ENCODE assay signal across 9 mouse cellular contexts in the genomic region with DNA sequence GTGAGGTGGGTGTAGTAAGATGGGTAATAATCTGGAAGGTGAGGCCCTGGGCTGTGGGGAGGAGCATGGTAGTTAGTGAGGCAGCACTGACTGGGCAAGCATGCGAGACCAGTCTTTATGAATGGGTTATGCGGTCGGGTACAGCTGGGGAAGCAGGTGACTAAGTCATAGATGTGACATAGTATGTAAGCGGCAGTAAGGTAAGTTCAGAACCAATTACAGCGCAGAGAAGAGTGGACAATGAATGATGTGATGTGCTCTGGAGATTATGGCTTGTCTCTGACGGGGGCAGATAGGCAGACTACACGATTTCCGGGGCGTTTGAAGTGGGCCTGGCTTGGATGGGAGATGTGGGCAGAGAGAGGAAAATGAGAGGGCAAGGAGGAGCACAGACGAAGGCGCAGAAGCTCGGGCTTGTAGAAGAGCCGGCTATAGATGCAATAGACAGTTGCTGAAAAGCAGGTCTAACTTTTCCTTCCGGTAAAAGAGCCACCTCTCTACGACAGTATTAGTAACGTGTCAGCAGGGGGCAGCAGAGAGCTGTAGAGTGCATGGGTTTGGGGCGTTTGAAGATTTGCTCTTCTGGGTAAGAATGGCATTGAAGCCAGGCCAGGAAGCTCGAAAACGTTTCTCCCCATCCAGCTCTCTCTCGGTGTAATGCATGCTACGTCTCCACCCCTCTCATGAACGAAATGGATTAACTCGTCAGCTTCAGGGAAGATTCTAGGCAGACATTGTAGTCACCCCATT.
DNase-seq lines count a peak whose midpoint lies in the region; ATAC-seq and TF ChIP-seq lines count a peak whose summit lies in the region.
"Had no signal": no experiment of that assay in that cellular context is flagged by ENCODE, and none has a peak within 500 bp of the region (broad histone marks: within the 10 kb centered on the region; RNA-seq: fewer than 3 reads in every experiment).

No protein-coding gene starts in this region.

- intact Hi-C loops in heart, postnatal 14 days (cut with DNase I): loop anchor here (5.0 kb wide), 1 partner anchor 1163 kb away; no protein-coding TSS in a partner anchor

- H3K4me3 ChIP-seq in ES-E14 (ENCODE audit: insufficient read depth in 1 of 2, low read depth in 1 of 2, low read length in 2 of 2, poor library complexity in 1 of 2, severe bottlenecking in 1 of 2): no peak overlapping the region
- H3K4me3 ChIP-seq in forebrain, embryonic 12.5 days (replicated peaks): no peak overlapping the region
- H3K4me3 ChIP-seq: liver, embryonic 15.5 days had no signal

- H3K9me3 ChIP-seq in ES-E14 (ENCODE audit: control insufficient read depth, insufficient read depth, low read depth, low read length): no peaks in the 10 kb centered on the region
- H3K9me3 ChIP-seq in forebrain, embryonic 12.5 days: no peaks in the 10 kb centered on the region
- H3K9me3 ChIP-seq: liver, embryonic 15.5 days had no signal

- DNase-seq in ES-E14 (ENCODE audit: low read depth, low spot score): peak; percentile 87
- DNase-seq in c-Kit-positive CD71-positive TER-119-negative erythroid progenitor cells, embryonic 14.5 days (ENCODE audit: low read depth): peak; percentile 35
- peak; percentile 70 to 82 for DNase-seq in heart, postnatal 14 days
- peak; percentile 86 for DNase-seq in layer of hippocampus, adult 11-12 months (ENCODE audit: low spot score)
- peak; percentile 40 to 41 for DNase-seq in lung, adult 18-20 months
- DNase-seq in ovary, postnatal 10 days (ENCODE audit: low spot score): peak; percentile 46
- DNase-seq in thymus, postnatal 14 days: peak; percentile 79

- ATAC-seq in forebrain, embryonic 12.5 days (ENCODE audit: low FRiP score): peak; percentile 88

- no peaks in the 10 kb centered on the region for H3K36me3 ChIP-seq in ES-E14 (ENCODE audit: control insufficient read depth, insufficient read depth, low read length, poor library complexity, severe bottlenecking)
- no peaks in the 10 kb centered on the region for H3K36me3 ChIP-seq in forebrain, embryonic 12.5 days (replicated peaks)
- H3K36me3 ChIP-seq: liver, embryonic 15.5 days had no signal

- 34% methylated on average over 23 of the region's 23 CpGs for WGBS in forebrain, embryonic 12.5 days

- H3K27ac ChIP-seq in ES-E14 (ENCODE audit: insufficient read depth, low read depth, low read length, poor library complexity, severe bottlenecking): no peak overlapping the region
- no peak overlapping the region for H3K27ac ChIP-seq in forebrain, embryonic 12.5 days
- H3K27ac ChIP-seq: liver, embryonic 15.5 days had no signal

- H3K27me3 ChIP-seq in forebrain, embryonic 12.5 days: no peaks in the 10 kb centered on the region
- H3K27me3 ChIP-seq: liver, embryonic 15.5 days had no signal

- H3K4me1 ChIP-seq in ES-E14 (ENCODE audit: control insufficient read depth in 2 of 2, insufficient read depth in 2 of 2, low read length in 2 of 2, poor library complexity in 1 of 2): no peaks in the 10 kb centered on the region
- no peaks in the 10 kb centered on the region; the same call in 1 of the 2 replicates for H3K4me1 ChIP-seq in forebrain, embryonic 12.5 days
- H3K4me1 ChIP-seq: liver, embryonic 15.5 days had no signal

- no peak overlapping the region for H3K9ac ChIP-seq in ES-E14 (ENCODE audit: insufficient read depth, low read depth, low read length, poor library complexity, severe bottlenecking)
- no peak overlapping the region for H3K9ac ChIP-seq in forebrain, embryonic 12.5 days
- H3K9ac ChIP-seq: liver, embryonic 15.5 days had no signal

- in situ Hi-C loops in ES-E14 (cut with MboI; ENCODE audit: low sequenced_read_pairs in 2 of 2, unreplicated experiment in 2 of 2): no loop called here

- peak overlapping the region; percentile 27 for H3K4me2 ChIP-seq in forebrain, embryonic 12.5 days
- H3K4me2 ChIP-seq: liver, embryonic 15.5 days had no signal

TF ChIP-seq in ES-E14, 5 proteins besides CTCF, POLR2A, EP300 and RAD21:
- TF ChIP-seq CHD2 (IDR thresholded peaks at IDR 0.05; ENCODE audit: low read depth, low read length): no peak
- peak; percentile 97; the same call in 1 of the 2 replicates for TF ChIP-seq ZC3H11A (IDR thresholded peaks at IDR 0.05; ENCODE audit: borderline replicate concordance, low read depth, low read length)
- no peak for TF ChIP-seq MAFK (IDR thresholded peaks at IDR 0.05; ENCODE audit: insufficient read depth, low read depth, low read length)
- no peak for TF ChIP-seq ZNF384 (IDR thresholded peaks at IDR 0.05; ENCODE audit: low read depth, low read length)
- TF ChIP-seq HCFC1 (IDR thresholded peaks at IDR 0.05; ENCODE audit: borderline replicate concordance, insufficient read depth, low read length): no peak

Comparison
In these comparisons a context has a peak if more than half of its experiments do, and no peak if none do; other contexts are left out.
1. DNase-seq: peak in every context shown above with its lines; median percentile 87 in ES-E14; 86 in layer of hippocampus, adult 11-12 months; 79 in thymus, postnatal 14 days; 76 in heart, postnatal 14 days; 46 in ovary, postnatal 10 days; 40 in lung, adult 18-20 months; 35 in c-Kit-positive CD71-positive TER-119-negative erythroid progenitor cells, embryonic 14.5 days.